Mouse (Mus musculus) small intestine, adult 2 months (tissue): ENCODE measurements around the gene Mapk13.

Source experiments
- CTCF ChIP-seq: fragments of 200-500 bp; IDR thresholded peaks from 2 replicates; pipeline ENCODE4 v1.5.1; 2012; ENCODE audit warnings: low read depth, mild to moderate bottlenecking, control low read depth, inconsistent platforms, low read length, moderate library complexity, mixed read lengths; ENCODE audit not compliant: insufficient replicate concordance, insufficient read length; ENCODE audit errors: extremely low read depth
- POLR2A ChIP-seq: fragments of 200-500 bp; IDR thresholded peaks from 2 replicates; pipeline ENCODE4 v1.6.1; 2012; ENCODE audit warnings: low read depth, mild to moderate bottlenecking, control low read depth, inconsistent platforms, low read length, moderate library complexity

DNA sequence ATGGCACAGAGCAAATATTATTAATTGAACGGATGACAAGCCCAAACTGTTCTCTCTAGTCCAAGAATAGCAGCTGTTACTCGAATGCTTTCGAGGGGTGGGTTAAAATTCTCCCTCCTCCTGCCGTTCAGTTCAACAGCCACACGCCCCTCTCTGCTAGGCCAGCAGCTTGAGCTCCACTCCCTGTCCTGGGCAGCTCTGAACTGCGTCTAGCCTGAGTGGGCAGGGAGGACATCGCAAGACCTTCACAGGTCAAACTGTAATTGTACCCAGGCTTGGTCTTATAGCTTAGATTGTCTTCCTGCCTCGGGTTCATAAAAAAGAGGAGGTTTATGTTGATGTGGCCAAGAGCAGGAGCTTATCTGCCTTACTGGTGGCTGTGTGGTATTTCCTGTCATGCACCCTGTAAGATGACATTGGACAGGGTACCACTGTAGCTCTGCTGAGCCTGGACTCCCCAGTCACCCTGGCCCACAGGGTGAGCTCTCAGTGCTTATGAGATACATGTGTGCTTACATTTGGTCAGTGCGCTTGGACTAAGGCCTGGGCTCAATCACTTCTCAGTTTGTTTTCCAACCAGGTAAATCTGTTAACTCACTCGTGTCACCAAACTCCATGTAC lies 46.4 kb downstream of the Mapk13 start:
- TF ChIP-seq CTCF: no peak
- no peak for TF ChIP-seq POLR2A
